Mouse (Mus musculus) CH12.LX (cell line): ENCODE data around the gene Traf1. TPM values are rescaled to one million over a fixed set of nuclear protein-coding genes. Genes with fewer than 3 reads are reported as not detected.

Source experiments
- DNase-seq: peaks from one replicate; pipeline ENCODE4 v3.0.0-alpha.2; 2013; ENCODE audit errors: extremely low read depth
- H3K27ac ChIP-seq: 2 replicates; pipeline ENCODE4 v1.5.1; 2012; ENCODE audit warnings: low read depth, mild to moderate bottlenecking, control low read depth, moderate library complexity; ENCODE audit not compliant: insufficient read depth
- H3K27me3 ChIP-seq: replicated peaks from 2 replicates; pipeline ENCODE3; 2012; ENCODE audit warnings: inconsistent platforms
- H3K36me3 ChIP-seq, 2 experiments: replicated peaks in 1 of 2; 2 replicates each; pipeline versions ENCODE3 to v1.6.1; 2012; ENCODE audit warnings: inconsistent platforms in 1 of 2, low read length in 1 of 2, mild to moderate bottlenecking in 1 of 2, mixed read lengths in 1 of 2, moderate library complexity in 1 of 2; ENCODE audit not compliant: control insufficient read depth in 1 of 2, insufficient read depth in 1 of 2
- H3K4me1 ChIP-seq, 2 experiments: 2 replicates each; pipeline ENCODE4 v1.6.1; 2012; ENCODE audit warnings: inconsistent platforms in 1 of 2, moderate library complexity in 1 of 2; ENCODE audit not compliant: insufficient read depth in 2 of 2, control insufficient read depth in 1 of 2
- H3K4me2 ChIP-seq: 2 replicates; pipeline ENCODE4 v1.6.1; 2012; ENCODE audit warnings: low read depth, mild to moderate bottlenecking, control low read depth; ENCODE audit not compliant: poor library complexity, insufficient read depth, severe bottlenecking
- H3K4me3 ChIP-seq, 3 experiments: fragments of 150-350 bp in 1 of 3; sonication (generic) in 1 of 3; replicated peaks in 1 of 3; 2 replicates each; pipeline versions ENCODE3 to v1.5.1; 2011 to 2012; ENCODE audit warnings: low read depth in 2 of 3, low read length in 2 of 3, mild to moderate bottlenecking in 2 of 3, moderate library complexity in 2 of 3, control low read depth in 1 of 3, improper control_type of control experiment in 1 of 3, inconsistent platforms in 1 of 3, mixed read lengths in 1 of 3; ENCODE audit not compliant: poor library complexity in 1 of 3
- H3K79me2 ChIP-seq: replicated peaks from 2 replicates; pipeline ENCODE4 v1.6.1; 2012; ENCODE audit warnings: mild to moderate bottlenecking, moderate library complexity; ENCODE audit not compliant: control insufficient read depth, poor library complexity, insufficient read depth, severe bottlenecking; ENCODE audit errors: extremely low read depth
- H3K9ac ChIP-seq: 2 replicates; pipeline ENCODE4 v1.6.1; 2012; ENCODE audit warnings: low read depth, mild to moderate bottlenecking, control low read depth, moderate library complexity; ENCODE audit not compliant: insufficient read depth
- H3K9me3 ChIP-seq: replicated peaks from 2 replicates; pipeline ENCODE3; 2012; ENCODE audit warnings: low read length, inconsistent platforms, mixed read lengths
- CHD1 ChIP-seq: IDR thresholded peaks from 2 replicates; pipeline ENCODE4 v1.6.1; 2012; ENCODE audit warnings: low read depth, low read length, improper control_type of control experiment, inconsistent platforms
- CHD2 ChIP-seq: IDR thresholded peaks from 2 replicates; pipeline ENCODE4 v1.6.1; 2011; ENCODE audit warnings: low read length, improper control_type of control experiment
- E2F4 ChIP-seq: IDR thresholded peaks from 2 replicates; pipeline ENCODE4 v1.6.1; 2011; ENCODE audit warnings: low read depth, low read length, improper control_type of control experiment; ENCODE audit not compliant: insufficient replicate concordance
- ELF1 ChIP-seq: IDR thresholded peaks from 2 replicates; pipeline ENCODE4 v1.6.1; 2014; ENCODE audit warnings: low read depth, mild to moderate bottlenecking, inconsistent platforms, low read length, improper control_type of control experiment
- ETS1 ChIP-seq: conservative IDR thresholded peaks from 2 replicates; pipeline ENCODE4 v1.6.1; 2012; ENCODE audit warnings: low read depth, mild to moderate bottlenecking, inconsistent platforms, low read length, improper control_type of control experiment, moderate library complexity
- GABPA ChIP-seq: IDR thresholded peaks from 2 replicates; pipeline ENCODE4 v1.6.1; 2012; ENCODE audit warnings: low read depth, low read length, improper control_type of control experiment, inconsistent platforms; ENCODE audit not compliant: insufficient replicate concordance
- IRF4 ChIP-seq: IDR thresholded peaks from 2 replicates; pipeline ENCODE4 v1.6.1; 2014; ENCODE audit warnings: low read depth, mild to moderate bottlenecking, inconsistent platforms, low read length, improper control_type of control experiment
- JUN ChIP-seq: IDR thresholded peaks from 2 replicates; pipeline ENCODE4 v1.6.1; 2011; ENCODE audit warnings: low read depth, mild to moderate bottlenecking, low read length, improper control_type of control experiment, moderate library complexity; ENCODE audit not compliant: insufficient read depth
- MAX ChIP-seq: IDR thresholded peaks from 2 replicates; pipeline ENCODE4 v1.6.1; 2011; ENCODE audit warnings: low read length, improper control_type of control experiment
- MEF2A ChIP-seq: IDR thresholded peaks from 2 replicates; pipeline ENCODE4 v1.6.1; 2014; ENCODE audit warnings: low read depth, mild to moderate bottlenecking, inconsistent platforms, low read length, improper control_type of control experiment, borderline replicate concordance
- MXI1 ChIP-seq: IDR thresholded peaks from 2 replicates; pipeline ENCODE4 v1.6.1; 2011; ENCODE audit warnings: mild to moderate bottlenecking, low read depth, low read length, improper control_type of control experiment
- MYC ChIP-seq: IDR thresholded peaks from 2 replicates; pipeline ENCODE4 v1.6.1; 2011; ENCODE audit warnings: low read depth, mild to moderate bottlenecking, improper control_type of control experiment, low read length
- NELFE ChIP-seq: IDR thresholded peaks from 2 replicates; pipeline ENCODE4 v1.6.1; 2011; ENCODE audit warnings: low read depth, low read length, improper control_type of control experiment
- NRF1 ChIP-seq: IDR thresholded peaks from 2 replicates; pipeline ENCODE4 v1.6.1; 2014; ENCODE audit warnings: low read depth, mild to moderate bottlenecking, inconsistent platforms, low read length, improper control_type of control experiment, moderate library complexity
- RAD21 ChIP-seq: IDR thresholded peaks from 2 replicates; pipeline ENCODE4 v1.6.1; 2011; ENCODE audit warnings: low read depth, mild to moderate bottlenecking, low read length, improper control_type of control experiment, moderate library complexity
- RCOR1 ChIP-seq: conservative IDR thresholded peaks from 2 replicates; pipeline ENCODE4 v1.6.1; 2012; ENCODE audit warnings: low read depth, mild to moderate bottlenecking, inconsistent platforms, low read length, improper control_type of control experiment
- TBP ChIP-seq: conservative IDR thresholded peaks from 2 replicates; pipeline ENCODE4 v1.6.1; 2011; ENCODE audit warnings: low read depth, low read length, improper control_type of control experiment
- USF1 ChIP-seq: IDR thresholded peaks from 2 replicates; pipeline ENCODE4 v1.6.1; 2014; ENCODE audit warnings: low read depth, mild to moderate bottlenecking, inconsistent platforms, low read length, improper control_type of control experiment
- USF2 ChIP-seq: conservative IDR thresholded peaks from 2 replicates; pipeline ENCODE4 v1.6.1; 2011; ENCODE audit warnings: low read depth, low read length, improper control_type of control experiment
- ZKSCAN1 ChIP-seq: IDR thresholded peaks from 2 replicates; pipeline ENCODE4 v1.6.1; 2012; ENCODE audit warnings: low read depth, inconsistent platforms, low read length, improper control_type of control experiment, borderline replicate concordance
- ZNF384 ChIP-seq: IDR thresholded peaks from 2 replicates; pipeline ENCODE4 v1.6.1; 2012; ENCODE audit warnings: low read depth, low read length, improper control_type of control experiment, inconsistent platforms
- dilution Hi-C: fragments of 300-500 bp; cut with MboI; formaldehyde crosslinking; loops from 2 replicates; pipeline ENCODE4 v1.14.3; 2020; ENCODE audit warnings: low sequenced_read_pairs; ENCODE audit not compliant: extremely low pct_unique_long_range_greater_than_20kb, extremely low pct_ligation_motif_present
- in situ Hi-C: fragments of 300-500 bp; cut with MboI; formaldehyde crosslinking; loops from 3 replicates; pipeline ENCODE4 v1.14.3; 2019; ENCODE audit warnings: low sequenced_read_pairs, low pct_ligation_motif_present, low pct_unique_long_range_greater_than_20kb, mixed read lengths
- polyA plus RNA-seq: library from polyadenylated mRNA; unstranded; fragments of >175 nt; gene quantifications from 2 replicates; pipeline ENCODE4 v1.2.1, GENCODE M21; 2012; ENCODE audit warnings: low read depth; ENCODE audit not compliant: insufficient read length
- total RNA-seq, 2 experiments: library from RNA; depleted of rRNA; stranded (reverse); fragments of 300-350 nt in 1 of 2; fragments of >200 nt in 1 of 2; gene quantifications; 2 replicates each; pipeline ENCODE4 v1.2.3; 2012 to 2014

The Traf1 gene
- total and polyA plus RNA-seq, 3 experiments: 47.9 to 151 (median 66.9) TPM

DNA sequence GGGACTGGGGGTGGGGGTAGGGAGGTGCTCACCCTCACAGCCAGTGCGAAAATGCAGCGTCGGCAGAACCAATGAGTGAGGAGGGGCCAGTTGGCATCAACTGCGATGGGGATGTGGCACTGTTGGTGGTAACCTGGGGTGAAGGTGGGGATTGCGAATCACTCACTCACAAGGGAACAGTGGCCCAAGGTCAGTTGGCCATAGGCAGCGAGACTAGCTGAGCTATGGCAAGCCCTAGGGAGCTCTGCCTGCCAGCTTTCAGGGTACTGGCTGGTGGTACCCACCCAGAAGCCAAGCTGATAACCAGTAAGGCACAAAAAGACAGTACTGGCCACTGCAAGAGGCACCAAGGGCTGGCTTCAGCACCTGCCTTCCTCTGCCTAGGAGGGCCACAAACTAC lies 55.1 kb downstream of the Traf1 start:
- Histone ChIP-seq H3K9ac (no peak overlapping the region), H3K79me2 (no peaks in the 10 kb centered on the region), H3K27me3 (no peaks in the 10 kb centered on the region), H3K36me3 (peaks cover 55 to 93% of the 10 kb centered on the region in 2 experiments), H3K4me1 (peaks cover 0 to 7% of the 10 kb centered on the region in 2 experiments; a peak in 1 of 4 replicates), H3K4me2 (no peak overlapping the region), H3K4me3 (no peak overlapping the region), H3K9me3 (peaks cover 4% of the 10 kb centered on the region), H3K27ac (no peak overlapping the region)
- in situ Hi-C loops: no loop called here
- dilution Hi-C loops: no loop called here
- DNase-seq: no peak
- TF ChIP-seq NELFE (no peak), MYC (no peak), USF1 (no peak), TBP (no peak), ZNF384 (no peak), MAX (no peak), MXI1 (no peak), CHD1 (no peak), E2F4 (no peak), JUN (no peak), ELF1 (no peak), ETS1 (no peak), CHD2 (no peak), USF2 (no peak), ZKSCAN1 (no peak), GABPA (no peak), IRF4 (no peak), NRF1 (no peak)

DNA sequence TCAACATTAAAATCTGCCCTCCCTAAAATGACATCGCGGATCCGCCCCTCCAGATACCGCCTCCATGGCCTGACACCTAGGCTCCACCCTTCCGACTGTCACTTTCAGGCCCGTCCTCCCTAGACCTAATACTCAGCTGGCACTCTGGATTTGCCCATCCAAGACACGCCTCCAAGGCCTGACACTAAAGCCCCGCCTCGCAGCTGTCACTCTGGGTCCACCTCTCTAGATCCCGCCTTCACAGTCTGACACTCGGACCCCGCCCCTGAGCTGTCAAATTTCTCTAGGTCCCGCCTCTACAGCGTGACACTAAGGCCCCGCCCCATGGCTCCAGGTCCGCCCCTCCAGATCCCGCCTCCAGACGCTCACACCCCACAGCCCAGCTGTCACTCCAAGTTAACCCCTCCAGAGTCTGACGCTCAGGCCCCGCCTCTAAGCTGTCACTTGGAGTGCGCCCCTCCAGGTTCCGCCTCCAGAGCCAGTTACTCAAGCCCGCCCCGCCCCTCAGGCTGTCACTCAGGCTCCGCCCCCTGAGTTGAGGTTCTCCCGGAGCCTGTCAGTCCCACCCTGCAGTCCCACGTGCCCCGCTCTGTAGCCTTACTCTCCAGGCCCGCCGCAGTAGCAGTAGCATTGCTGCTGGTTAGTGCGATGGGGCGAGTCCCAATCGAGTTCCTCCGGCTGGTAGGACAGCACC lies 56.6 kb downstream of the Traf1 start:
- Histone ChIP-seq H3K36me3 (peaks cover 55 to 93% of the 10 kb centered on the region in 2 experiments), H3K27ac (no peak overlapping the region)
- TF ChIP-seq GABPA: no peak
- TF ChIP-seq RAD21: no peak
- no peak for TF ChIP-seq ZKSCAN1
- no peak for TF ChIP-seq MYC
- TF ChIP-seq CHD2: no peak
- no peak for TF ChIP-seq MEF2A
- TF ChIP-seq RCOR1: no peak
- TF ChIP-seq, all 38 proteins: peak for 0
- H3K4me1 ChIP-seq: peaks cover 0 to 4% of the 10 kb centered on the region in 2 experiments; a peak in 1 of 4 replicates
- no peak overlapping the region for H3K9ac ChIP-seq
- no peak overlapping the region for H3K4me2 ChIP-seq
- dilution Hi-C loops: no loop called here
- H3K79me2 ChIP-seq: no peaks in the 10 kb centered on the region
- H3K4me3 ChIP-seq: no peak overlapping the region
- in situ Hi-C loops: no loop called here
- peaks cover 4% of the 10 kb centered on the region for H3K9me3 ChIP-seq
- H3K27me3 ChIP-seq: no peaks in the 10 kb centered on the region
- peak; percentile 65 for DNase-seq
